In the genomic region with DNA sequence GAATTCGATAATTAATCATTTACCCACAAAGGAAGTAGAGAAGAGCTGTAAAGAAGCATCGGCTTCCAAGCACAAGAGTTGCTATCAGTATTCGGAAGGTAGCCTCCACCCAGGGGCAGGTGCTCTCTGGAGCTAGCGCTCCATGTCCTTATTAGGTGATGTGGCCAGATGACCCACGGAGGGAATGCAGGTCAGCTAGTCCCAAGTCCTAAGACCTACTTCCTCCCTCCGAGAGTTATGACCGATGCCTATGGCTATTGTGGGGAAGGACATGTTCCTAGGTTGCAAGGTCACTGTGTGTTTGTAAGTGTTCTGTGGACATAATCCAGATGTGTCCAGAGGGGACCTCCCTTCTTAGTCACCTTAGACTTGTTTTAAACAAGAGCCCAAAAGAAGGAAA, we compare ENCODE assay signal across 12 mouse cellular contexts. TPM values are rescaled to one million over a fixed set of nuclear protein-coding genes. Genes with fewer than 3 reads are reported as not detected.
DNase-seq lines count a peak whose midpoint lies in the region; ATAC-seq lines count a peak whose summit lies in the region.
"Had no signal": no experiment of that assay in that cellular context is flagged by ENCODE, and none has a peak within 500 bp of the region (broad histone marks: within the 10 kb centered on the region; RNA-seq: fewer than 3 reads in every experiment).

No protein-coding gene starts in this region.

- peak overlapping the region; percentile 97 for H3K4me3 ChIP-seq in erythroblast, embryonic 14.5 days (replicated peaks)
- H3K4me3 ChIP-seq in heart, embryonic 15.5 days = no peak overlapping the region
- peak overlapping the region; percentile 39 for H3K4me3 ChIP-seq in liver, embryonic 16.5 days (ENCODE audit: low read depth, low read length)

- no peaks in the 10 kb centered on the region for H3K27me3 ChIP-seq in erythroblast, embryonic 14.5 days (ENCODE audit: control insufficient read depth)
- H3K27me3 ChIP-seq in heart, embryonic 15.5 days = no peaks in the 10 kb centered on the region
- H3K27me3 ChIP-seq in liver, embryonic 16.5 days (ENCODE audit: control insufficient read depth, insufficient read depth, low read depth, low read length) = no peaks in the 10 kb centered on the region

- ATAC-seq in erythroblast, adult 5-6 weeks (replicated peaks; ENCODE audit: low FRiP score, poor library complexity, severe bottlenecking) = no peak
- ATAC-seq in heart, embryonic 15.5 days (replicated peaks; ENCODE audit: insufficient number of reproducible peaks, insufficient read depth, low FRiP score, low read depth) = no peak
- no peak for ATAC-seq in liver, embryonic 16.5 days (ENCODE audit: low read depth)

- H3K9ac ChIP-seq in heart, embryonic 15.5 days = no peak overlapping the region
- H3K9ac ChIP-seq in liver, embryonic 16.5 days (ENCODE audit: low read depth, low read length) = peak overlapping the region; percentile 11; the same call in 1 of the 2 replicates

- 71% methylated on average over 7 of the region's 7 CpGs for WGBS in heart, embryonic 15.5 days
- WGBS in liver, embryonic 16.5 days (ENCODE audit: insufficient replicate concordance) = 82% methylated on average over 7 of the region's 7 CpGs

- H3K4me2 ChIP-seq in heart, embryonic 15.5 days = peak overlapping the region; percentile 69
- peak overlapping the region; percentile 48 for H3K4me2 ChIP-seq in liver, embryonic 16.5 days (ENCODE audit: low read depth, low read length)

- H3K9me3 ChIP-seq in erythroblast, embryonic 14.5 days (ENCODE audit: control insufficient read depth, low read length) = no peaks in the 10 kb centered on the region
- H3K9me3 ChIP-seq in heart, embryonic 15.5 days (replicated peaks) = no peaks in the 10 kb centered on the region
- H3K9me3 ChIP-seq in liver, embryonic 16.5 days (replicated peaks; ENCODE audit: control insufficient read depth, low read length) = no peaks in the 10 kb centered on the region
- H3K9me3 ChIP-seq: hindbrain, embryonic 10.5 days had no signal

- DNase-seq in kidney, postnatal 36 days = peak; percentile 20 to 35
- DNase-seq in kidney, postnatal 4 days = no peak
- DNase-seq in lung, postnatal 36 days = no peak
- no peak for DNase-seq in embryo, embryonic 10 days (ENCODE audit: low spot score)
- DNase-seq: adrenal gland, adult 8-10 months; right cerebral cortex, postnatal 14 days had no signal

- H3K27ac ChIP-seq in heart, embryonic 15.5 days = no peak overlapping the region
- 0 out of 2 replicates have a peak overlapping the region, but pooled peaks have one; percentile 24 for H3K27ac ChIP-seq in liver, embryonic 16.5 days (ENCODE audit: low read length)
- H3K27ac ChIP-seq: hindbrain, embryonic 10.5 days; kidney, postnatal 0 days had no signal

- H3K4me1 ChIP-seq in erythroblast, embryonic 14.5 days (ENCODE audit: control insufficient read depth) = peaks cover 58% of the 10 kb centered on the region
- H3K4me1 ChIP-seq in heart, embryonic 15.5 days (replicated peaks) = peaks cover 20% of the 10 kb centered on the region
- H3K4me1 ChIP-seq in liver, embryonic 16.5 days (ENCODE audit: control insufficient read depth, low read depth, low read length) = peaks cover 21% of the 10 kb centered on the region

- H3K36me3 ChIP-seq in erythroblast, embryonic 14.5 days (ENCODE audit: control insufficient read depth) = peaks cover 52% of the 10 kb centered on the region
- peaks cover 40% of the 10 kb centered on the region for H3K36me3 ChIP-seq in heart, embryonic 15.5 days
- H3K36me3 ChIP-seq in liver, embryonic 16.5 days (ENCODE audit: control insufficient read depth, insufficient read depth) = peaks cover 21% of the 10 kb centered on the region

RNA-seq across cellular contexts. Expression of a gene that starts 12.2 kb away (rescaled TPM):
- polyA plus RNA-seq in erythroblast, embryonic 14.5 days (2012) = 31.3 and 38.7 TPM in 2 replicates
- total RNA-seq in erythroblast, adult 5-6 weeks (2015; ENCODE audit: low replicate concordance) = 114 and 174 TPM in 2 replicates
- 63.2 and 87.3 TPM in 2 replicates for total RNA-seq in erythroblast, adult 5-6 weeks (2017; ENCODE audit: low replicate concordance)
- 216 and 229 TPM in 2 replicates for polyA plus RNA-seq in heart, embryonic 15.5 days (2015; fragmentation: Nextera tagmentation; extraction: Ambion mirVana)
- polyA plus RNA-seq in liver, embryonic 16.5 days (2015; fragmentation: Nextera tagmentation; extraction: Ambion mirVana) = 178 and 201 TPM in 2 replicates

Comparison
In these comparisons a context has a peak if more than half of its experiments do, and no peak if none do; other contexts are left out.
1. DNase-seq: peak in kidney, postnatal 36 days (2 of 2); none in kidney, postnatal 4 days (0 of 2), lung, postnatal 36 days (single experiment) and embryo, embryonic 10 days (single experiment).